ENCODE assay signal across 11 mouse cellular contexts in the genomic region with DNA sequence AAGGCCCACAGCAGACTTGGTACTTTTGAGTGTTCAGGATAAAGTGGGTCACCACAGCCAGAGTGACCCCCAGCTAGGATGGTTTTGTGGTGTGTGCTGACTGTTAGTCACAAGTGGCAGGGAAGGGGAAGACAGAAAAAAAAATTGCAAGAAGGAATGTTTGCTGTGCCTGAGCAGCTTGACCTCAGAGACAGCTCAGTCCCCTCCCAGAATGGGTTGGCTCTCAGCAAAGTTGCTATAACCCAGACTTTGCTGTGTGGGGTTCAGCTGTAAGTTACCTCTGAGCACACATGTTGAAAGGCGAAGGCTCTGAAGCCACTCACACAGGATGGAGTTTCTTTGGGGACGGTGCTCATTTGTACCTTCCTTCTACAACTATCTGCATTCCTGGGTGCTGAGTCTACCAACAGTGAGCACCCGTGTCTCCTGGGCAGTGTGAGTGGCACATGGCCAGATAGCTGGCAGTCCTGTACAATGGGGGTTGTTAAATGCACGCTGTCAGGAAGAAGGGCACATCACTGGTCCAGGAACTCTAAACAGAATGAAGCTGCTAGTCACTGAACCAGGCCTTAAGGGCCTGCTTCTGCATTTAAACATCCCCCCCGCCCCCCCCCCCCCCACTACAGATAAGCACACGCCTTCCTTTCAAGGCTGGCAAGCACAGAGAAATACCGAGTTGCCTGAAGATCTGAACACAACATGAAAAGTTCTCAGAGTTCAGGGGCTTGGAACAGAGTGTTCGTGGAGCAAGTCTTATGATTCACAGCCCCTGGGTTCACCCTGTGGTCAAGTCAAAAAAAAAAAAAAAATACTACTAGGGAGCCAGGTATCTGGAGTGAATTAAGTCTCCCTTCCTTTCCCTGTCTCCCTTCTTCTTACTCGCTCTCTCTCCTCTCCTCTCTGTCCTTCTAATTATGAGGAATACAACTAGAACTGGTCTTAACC. TPM values are rescaled to one million over a fixed set of nuclear protein-coding genes. Genes with fewer than 3 reads are reported as not detected.
DNase-seq lines count a peak whose midpoint lies in the region; ATAC-seq and TF ChIP-seq lines count a peak whose summit lies in the region.
"Had no signal": no experiment of that assay in that cellular context is flagged by ENCODE, and none has a peak within 500 bp of the region (broad histone marks: within the 10 kb centered on the region; RNA-seq: fewer than 3 reads in every experiment).

No protein-coding gene starts in this region.

- no peak overlapping the region for H3K4me3 ChIP-seq in lung, embryonic 15.5 days
- H3K4me3 ChIP-seq in lung, adult 2 months (replicated peaks; ENCODE audit: extremely low read depth, low read depth, low read length) = no peak overlapping the region
- no peak overlapping the region for H3K4me3 ChIP-seq in heart, embryonic 13.5 days
- no peak overlapping the region for H3K4me3 ChIP-seq in macrophage (ENCODE audit: inconsistent target)

- no peak for TF ChIP-seq CTCF in lung, adult 2 months (IDR thresholded peaks at IDR 0.05; ENCODE audit: insufficient read depth, low read length)

- no peaks in the 10 kb centered on the region for H3K36me3 ChIP-seq in lung, embryonic 15.5 days
- no peaks in the 10 kb centered on the region for H3K36me3 ChIP-seq in heart, embryonic 13.5 days
- no peaks in the 10 kb centered on the region for H3K36me3 ChIP-seq in macrophage (ENCODE audit: inconsistent target)

- no peaks in the 10 kb centered on the region for H3K27me3 ChIP-seq in lung, embryonic 15.5 days
- H3K27me3 ChIP-seq in heart, embryonic 13.5 days (replicated peaks) = no peaks in the 10 kb centered on the region

- no peaks in the 10 kb centered on the region for H3K9me3 ChIP-seq in lung, embryonic 15.5 days
- no peaks in the 10 kb centered on the region for H3K9me3 ChIP-seq in heart, embryonic 13.5 days

- H3K4me2 ChIP-seq in lung, embryonic 15.5 days = no peak overlapping the region
- no peak overlapping the region for H3K4me2 ChIP-seq in heart, embryonic 13.5 days

- peaks cover 41% of the 10 kb centered on the region for H3K4me1 ChIP-seq in lung, embryonic 15.5 days
- peaks cover 18% of the 10 kb centered on the region for H3K4me1 ChIP-seq in lung, adult 2 months (ENCODE audit: control insufficient read depth, insufficient read depth, low read length)
- peaks cover 59% of the 10 kb centered on the region for H3K4me1 ChIP-seq in heart, embryonic 13.5 days

- WGBS in lung, embryonic 15.5 days = 24% methylated on average over 9 of the region's 9 CpGs
- 27% methylated on average over 9 of the region's 9 CpGs for WGBS in lung, adult 2 months
- WGBS in heart, embryonic 13.5 days = 26% methylated on average over 9 of the region's 9 CpGs
- WGBS in macrophage (ENCODE audit: missing documents) = 56% methylated on average over 7 of the region's 9 CpGs

- peak overlapping the region; percentile 23 for H3K27ac ChIP-seq in lung, embryonic 15.5 days
- peak overlapping the region; percentile 29 for H3K27ac ChIP-seq in heart, embryonic 13.5 days (replicated peaks)
- H3K27ac ChIP-seq in macrophage = peak overlapping the region; percentile 56
- H3K27ac ChIP-seq: kidney, postnatal 0 days had no signal

- H3K9ac ChIP-seq in lung, embryonic 15.5 days = no peak overlapping the region
- H3K9ac ChIP-seq in heart, embryonic 13.5 days = peak overlapping the region; percentile 60

- TF ChIP-seq POLR2A in lung, adult 2 months (IDR thresholded peaks at IDR 0.05; ENCODE audit: borderline replicate concordance, extremely low read depth, low read depth, low read length) = no peak

- H3K79me2 ChIP-seq in macrophage (ENCODE audit: inconsistent target) = no peaks in the 10 kb centered on the region

- ATAC-seq in lung, embryonic 15.5 days (ENCODE audit: borderline replicate concordance, extremely low read depth, low FRiP score, low TSS enrichment) = no peak
- no peak for ATAC-seq in heart, embryonic 13.5 days (ENCODE audit: extremely low read depth, insufficient number of reproducible peaks, low FRiP score, low TSS enrichment)
- ATAC-seq in erythroblast, adult 5-6 weeks (replicated peaks; ENCODE audit: low FRiP score, poor library complexity, severe bottlenecking) = no peak

- DNase-seq in lung, adult 2 months = no peak
- peak; percentile 60 for DNase-seq in adrenal gland, postnatal 25 days
- no peak for DNase-seq in cerebellum, adult 9-10 months
- no peak for DNase-seq in cerebellum, adult 8-10 months
- DNase-seq: cerebellum, postnatal 36 days had no signal

RNA-seq across cellular contexts. Expression of a gene that starts 38.7 kb away (rescaled TPM):
- 0.58 and 0.67 TPM in 2 replicates for polyA plus RNA-seq in lung, embryonic 15.5 days (2015; fragmentation: Nextera tagmentation; extraction: Ambion mirVana)
- polyA plus RNA-seq in lung, adult 2 months (2012; rRNA removed) = 0.14 and 0.24 TPM in 2 replicates
- 0.39 TPM in 1 of 2 replicates, not detected in the other for total RNA-seq in adrenal gland, postnatal 25 days (2021)
- polyA plus RNA-seq in heart, embryonic 13.5 days (2015; fragmentation: Nextera tagmentation; extraction: Ambion mirVana) = 0.59 and 0.67 TPM in 2 replicates
- not detected for total RNA-seq in macrophage (2018; cell fraction: chromatin; rRNA removed)
- total RNA-seq in macrophage (2018; cell fraction: cytosol; rRNA removed) = under 1 TPM in 1 of 26 experiments, not detected in 25; 0.10 TPM
- total RNA-seq in macrophage (2018; cell fraction: nucleus; rRNA removed) = not detected
- polyA plus RNA-seq in macrophage (2018) = not detected in 3 replicates
- total RNA-seq in erythroblast, adult 5-6 weeks (2015; ENCODE audit: low replicate concordance) = not detected in 2 replicates
- total RNA-seq in erythroblast, adult 5-6 weeks (2017; ENCODE audit: low replicate concordance) = not detected in 2 replicates
- total RNA-seq: MEL had no signal

RNA-seq across cellular contexts. Expression of a gene that starts 45.6 kb away (rescaled TPM):
- polyA plus RNA-seq in lung, embryonic 15.5 days (2015; fragmentation: Nextera tagmentation; extraction: Ambion mirVana) = not detected in 2 replicates
- not detected in 2 replicates for polyA plus RNA-seq in lung, adult 2 months (2012; rRNA removed)
- not detected in 2 replicates for total RNA-seq in adrenal gland, postnatal 25 days (2021)
- 1.9 and 2.5 TPM in 2 replicates for polyA plus RNA-seq in heart, embryonic 13.5 days (2015; fragmentation: Nextera tagmentation; extraction: Ambion mirVana)
- not detected for total RNA-seq in macrophage (2018; cell fraction: chromatin; rRNA removed)
- total RNA-seq in macrophage (2018; cell fraction: cytosol; rRNA removed) = not detected
- not detected for total RNA-seq in macrophage (2018; cell fraction: nucleus; rRNA removed)
- not detected in 3 replicates for polyA plus RNA-seq in macrophage (2018)
- not detected in 2 replicates for total RNA-seq in erythroblast, adult 5-6 weeks (2015; ENCODE audit: low replicate concordance)
- not detected in 2 replicates for total RNA-seq in erythroblast, adult 5-6 weeks (2017; ENCODE audit: low replicate concordance)
- total RNA-seq: MEL had no signal
- polyA plus RNA-seq: kidney, postnatal 0 days had no signal
